Mouse (Mus musculus): ENCODE data around the gene Hdac9.

Hdac9 gene

DNA sequence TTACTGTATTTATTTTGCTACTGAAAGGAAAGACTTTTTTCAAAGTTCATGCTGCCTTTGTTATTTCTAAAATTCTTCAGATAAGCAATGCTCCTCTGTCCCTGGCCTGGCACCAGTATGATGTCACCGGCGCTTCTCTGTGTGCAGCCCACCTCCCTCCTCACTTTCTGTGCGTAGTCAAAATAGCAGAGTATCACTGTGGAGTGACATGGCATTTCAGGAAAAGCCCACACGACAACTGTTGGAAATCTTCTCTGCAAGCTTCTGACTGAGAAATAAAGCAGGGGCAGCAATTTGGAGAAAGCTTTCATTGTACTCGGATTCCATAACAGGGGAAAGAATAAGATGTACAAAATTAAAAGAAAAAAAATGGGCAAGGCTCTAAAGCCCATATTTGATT, 302.1 kb downstream of the Hdac9 start:
- in situ Hi-C loops (cut with MboI, MseI): no loop called here

DNA sequence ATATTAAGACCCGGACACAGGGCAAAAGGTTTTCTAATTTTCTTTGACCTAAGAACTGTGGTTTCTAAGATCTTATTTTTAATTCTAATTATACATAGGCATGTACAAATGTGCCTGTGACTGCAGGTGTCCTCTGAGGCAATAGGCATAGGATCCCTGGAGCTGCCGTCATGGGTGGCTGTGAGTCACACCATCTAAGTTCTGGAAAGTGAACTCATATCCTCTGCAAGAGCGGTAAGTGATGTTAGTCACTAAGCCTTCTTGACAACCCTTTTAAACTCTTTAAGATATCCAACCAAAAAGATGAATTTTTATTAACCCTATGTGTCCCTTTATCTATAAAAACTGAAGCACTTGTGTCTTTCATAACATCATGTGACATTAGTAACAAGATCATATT, 304.4 kb downstream of the Hdac9 start:
- in situ Hi-C loops (cut with MboI, MseI): no loop called here

DNA sequence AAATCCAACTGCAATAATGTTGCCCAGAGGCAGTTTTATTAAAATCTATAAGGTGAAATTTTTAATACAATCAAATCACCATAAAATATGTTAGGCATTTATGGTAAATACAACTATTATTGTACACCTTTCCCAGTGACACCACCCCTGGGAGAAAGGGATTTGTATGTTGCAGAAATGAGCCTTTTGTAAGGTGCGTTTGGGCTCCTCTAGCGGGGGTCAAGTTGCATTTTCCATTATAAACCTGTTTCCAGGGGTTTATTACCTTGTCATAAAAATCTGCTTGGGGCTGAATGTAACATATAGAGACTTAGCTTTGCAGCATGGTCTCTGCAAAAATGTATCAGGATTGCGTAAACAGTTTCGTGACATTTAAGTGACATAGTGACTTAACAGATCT, 312.4 kb downstream of the Hdac9 start:
- in situ Hi-C loops (cut with MboI, MseI): loop anchor here (10.0 kb wide), 1 partner anchor 1240 kb away; no protein-coding TSS in a partner anchor

DNA sequence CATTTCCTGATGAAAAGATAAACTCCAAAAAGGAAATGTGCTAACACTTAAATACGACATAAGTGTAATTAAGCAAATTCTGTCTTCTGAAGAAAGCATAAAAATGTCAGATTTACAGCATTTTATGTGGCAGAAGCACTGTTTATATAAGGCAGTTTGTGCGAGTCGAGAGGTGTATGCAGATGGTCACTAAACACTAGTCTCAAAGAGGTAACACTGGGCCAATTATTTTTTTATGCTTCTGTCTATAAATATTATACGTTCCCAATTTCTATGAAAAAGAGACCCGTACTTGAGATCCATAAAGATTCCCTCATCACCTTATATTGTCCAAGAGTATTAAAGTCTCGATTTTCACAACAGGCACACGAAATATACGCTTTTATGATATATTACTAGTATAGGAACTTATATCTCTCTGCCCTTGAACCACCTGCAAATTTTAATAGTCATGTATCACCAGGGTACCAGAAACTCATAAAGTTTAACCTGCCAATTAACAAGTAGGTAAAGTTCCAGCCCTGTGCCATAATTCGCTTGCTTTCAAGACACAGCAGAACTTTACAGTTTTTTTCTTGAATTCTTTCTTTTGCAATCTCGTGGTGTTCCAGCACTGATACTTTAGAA, 322.6 kb downstream of the Hdac9 start:
- in situ Hi-C loops (cut with MboI, MseI): loop anchor here (10.0 kb wide), 1 partner anchor 1971 kb away; no protein-coding TSS in a partner anchor

DNA sequence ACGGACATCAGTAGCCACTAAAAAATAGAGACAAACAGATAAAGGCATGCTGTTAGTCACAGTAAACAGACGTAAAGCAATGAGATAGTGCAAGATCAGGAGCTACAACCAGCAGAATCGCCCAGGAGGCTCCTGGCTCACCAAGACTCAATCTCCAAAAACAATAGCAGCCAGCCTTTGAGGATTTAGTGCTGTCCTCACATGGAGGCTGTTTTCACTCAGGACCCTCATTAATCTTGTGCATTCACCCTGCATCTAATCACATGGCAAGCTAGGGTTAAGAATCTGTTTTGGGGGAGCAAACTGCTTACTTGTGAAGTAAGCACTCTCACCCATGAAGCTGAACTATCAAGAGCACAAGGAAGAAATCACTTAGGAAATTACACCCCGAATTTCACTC, 329.7 kb downstream of the Hdac9 start:
- in situ Hi-C loops (cut with MboI, MseI): no loop called here

DNA sequence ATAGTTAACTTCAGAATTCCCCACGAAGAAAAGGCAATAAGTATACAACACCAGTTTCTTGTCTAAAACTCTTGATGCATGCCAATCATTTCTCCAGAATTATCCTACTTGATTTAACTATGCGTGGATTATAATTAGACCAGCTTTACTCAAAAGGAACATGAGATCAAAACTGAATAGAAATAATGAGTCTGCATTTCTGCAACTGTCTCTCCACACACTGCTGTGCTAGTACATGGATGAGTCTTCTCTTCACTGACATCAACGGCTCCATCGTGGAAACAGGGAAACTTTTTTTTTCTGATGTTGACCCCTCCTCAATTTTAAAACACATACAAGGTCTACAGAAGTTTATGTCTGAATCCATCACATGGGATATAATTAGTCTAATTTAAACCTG, 334.4 kb downstream of the Hdac9 start:
- in situ Hi-C loops (cut with MboI, MseI): no loop called here

DNA sequence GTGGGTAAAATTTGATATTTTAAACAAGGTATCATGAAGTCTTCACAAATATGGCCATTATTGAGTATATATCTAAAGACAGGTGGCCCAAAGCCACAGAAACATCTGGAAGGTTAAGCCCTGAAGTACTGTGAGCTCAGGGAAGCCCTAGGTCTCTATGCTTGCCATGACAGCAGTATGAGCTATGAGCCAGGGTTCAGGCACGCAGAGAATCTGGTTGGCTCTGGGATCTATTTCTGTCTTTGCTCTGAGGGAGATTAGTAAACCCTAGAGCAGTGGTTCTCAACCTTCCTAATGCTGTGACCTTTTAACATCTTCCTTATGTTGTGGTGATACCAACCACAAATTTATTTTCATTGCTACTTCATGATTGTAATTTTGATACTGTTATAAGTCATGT, 337.7 kb downstream of the Hdac9 start:
- in situ Hi-C loops (cut with MboI, MseI): no loop called here

DNA sequence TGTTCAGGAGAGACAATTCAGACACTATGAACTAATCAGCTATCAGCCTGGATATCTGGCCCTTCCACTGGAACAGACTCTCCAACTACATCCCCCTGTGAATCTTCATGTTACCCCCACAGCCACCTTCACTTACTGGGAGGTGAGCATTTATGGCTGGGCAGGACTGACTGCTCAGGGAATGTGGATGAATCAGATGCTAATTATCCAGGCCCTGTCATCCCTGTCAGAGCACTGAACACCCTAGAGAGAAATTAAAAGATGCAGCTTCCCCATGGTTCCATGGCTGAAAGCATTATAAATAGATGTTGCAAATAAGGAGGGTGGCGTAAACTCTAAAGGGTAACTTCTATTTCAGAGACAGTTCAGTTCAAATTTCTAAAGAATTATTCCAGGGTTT, 345.8 kb downstream of the Hdac9 start:
- in situ Hi-C loops (cut with MboI, MseI): no loop called here

DNA sequence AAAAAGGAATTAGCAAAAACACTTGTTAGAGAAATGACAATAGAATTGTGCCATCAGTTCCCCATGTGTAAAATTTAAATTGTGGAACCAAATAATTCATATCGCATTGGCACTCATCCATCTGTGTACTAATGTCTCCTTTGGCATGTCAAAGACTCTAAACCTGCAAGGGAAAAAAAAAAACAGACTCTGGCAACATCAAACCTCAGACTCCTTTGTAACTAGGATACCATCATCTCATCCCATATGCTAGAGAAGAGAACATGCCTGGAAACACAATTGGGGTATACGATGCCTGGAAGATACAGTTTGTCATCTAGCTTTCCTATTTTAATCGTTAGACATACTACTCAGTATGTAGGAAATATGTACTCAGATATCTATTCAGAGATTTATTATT, 347.4 kb downstream of the Hdac9 start:
- in situ Hi-C loops (cut with MboI, MseI): no loop called here

DNA sequence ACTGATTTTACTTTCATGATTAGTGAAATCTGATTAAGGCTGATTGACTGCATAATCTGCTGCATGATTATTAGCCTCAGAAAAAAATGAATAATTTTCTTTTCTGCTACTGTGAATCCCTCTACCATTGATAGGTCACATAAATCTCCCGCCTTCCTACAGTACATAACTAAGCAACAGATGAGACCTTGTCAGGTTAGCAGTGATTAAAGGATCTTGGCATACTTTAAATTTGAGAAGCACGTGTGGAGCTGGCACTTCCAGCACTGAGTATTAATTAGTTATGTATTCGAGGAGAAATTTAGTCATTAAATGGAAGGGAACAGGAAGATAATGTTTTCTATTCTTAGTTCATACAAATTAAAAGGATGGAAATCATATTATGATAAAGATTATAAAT, 347.8 kb downstream of the Hdac9 start:
- in situ Hi-C loops (cut with MboI, MseI): no loop called here

DNA sequence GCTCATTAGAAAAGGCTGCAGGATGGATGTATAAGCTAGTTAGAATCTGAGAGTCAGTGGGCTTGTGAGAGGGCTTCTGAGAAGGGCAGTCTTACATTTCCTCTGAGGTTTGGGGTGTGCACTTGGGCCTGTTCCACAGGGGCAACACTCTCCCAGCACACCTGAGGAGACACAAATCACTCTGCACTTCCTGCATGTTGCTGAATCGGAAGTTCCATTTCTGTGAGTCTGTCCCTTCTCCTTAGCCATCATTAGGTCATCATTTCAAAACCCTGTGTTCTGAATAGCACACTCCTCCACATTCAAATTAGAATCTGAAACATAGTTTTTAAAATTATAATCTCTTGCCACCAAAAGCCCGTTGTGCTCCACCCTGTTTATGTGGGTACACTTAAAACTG, 354.6 kb downstream of the Hdac9 start:
- in situ Hi-C loops (cut with MboI, MseI): no loop called here

DNA sequence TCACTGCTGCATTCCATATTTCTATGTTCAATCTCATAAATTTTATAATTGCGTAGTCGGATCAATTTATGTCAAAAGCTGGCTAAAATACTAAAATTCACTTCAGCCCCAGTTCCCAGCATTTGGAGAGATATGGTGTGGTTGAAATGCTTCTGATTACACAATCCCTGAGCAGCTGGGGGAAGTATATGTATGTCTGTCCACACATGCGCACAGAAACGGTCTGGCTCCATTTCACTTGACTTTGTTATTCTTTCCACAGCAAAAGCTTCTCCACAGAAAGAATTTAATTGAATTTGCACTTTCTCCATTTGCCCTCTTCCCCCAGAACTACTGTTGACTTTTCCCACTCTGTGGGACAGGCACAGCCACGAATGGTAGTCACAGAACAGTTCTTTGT, 357.9 kb downstream of the Hdac9 start:
- in situ Hi-C loops (cut with MboI, MseI): no loop called here

DNA sequence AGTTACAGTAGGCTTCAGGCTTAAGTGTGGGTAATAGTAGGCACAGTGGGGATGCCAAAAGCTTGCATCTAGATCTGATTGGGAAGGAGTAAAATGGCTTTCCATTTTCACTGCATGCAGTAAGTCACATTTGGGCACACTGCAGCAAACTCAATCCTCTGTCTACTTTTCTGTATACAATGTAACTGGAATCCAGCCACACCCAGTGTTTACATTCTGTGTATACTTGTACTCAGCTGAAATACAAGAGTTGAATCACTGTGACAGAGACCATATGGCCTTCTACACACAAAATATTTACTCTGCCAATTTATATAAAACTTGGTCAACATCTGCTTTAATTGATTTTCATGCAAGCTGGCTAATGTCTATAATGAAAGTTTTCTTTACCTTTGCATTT, 362.1 kb downstream of the Hdac9 start:
- in situ Hi-C loops (cut with MboI, MseI): no loop called here

DNA sequence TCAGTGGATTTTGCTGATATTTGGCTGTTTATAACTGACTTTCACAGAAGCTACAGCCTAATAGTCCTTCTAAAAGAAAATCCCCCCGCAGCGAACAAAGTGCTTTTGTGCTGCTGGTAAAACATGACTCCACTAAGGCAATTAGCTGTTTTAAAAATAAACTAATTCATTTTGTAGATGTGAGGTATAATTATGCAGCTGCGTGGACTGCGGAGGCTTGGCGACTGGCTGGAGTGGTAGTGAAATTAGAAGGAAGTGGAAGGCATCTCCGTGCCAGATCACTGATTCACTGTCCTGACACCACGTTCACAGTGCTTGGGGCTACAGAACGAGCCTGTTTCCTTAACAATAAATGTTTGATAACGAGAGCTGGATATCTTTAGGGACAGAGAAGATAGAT, 366.6 kb downstream of the Hdac9 start:
- in situ Hi-C loops (cut with MboI, MseI): no loop called here

DNA sequence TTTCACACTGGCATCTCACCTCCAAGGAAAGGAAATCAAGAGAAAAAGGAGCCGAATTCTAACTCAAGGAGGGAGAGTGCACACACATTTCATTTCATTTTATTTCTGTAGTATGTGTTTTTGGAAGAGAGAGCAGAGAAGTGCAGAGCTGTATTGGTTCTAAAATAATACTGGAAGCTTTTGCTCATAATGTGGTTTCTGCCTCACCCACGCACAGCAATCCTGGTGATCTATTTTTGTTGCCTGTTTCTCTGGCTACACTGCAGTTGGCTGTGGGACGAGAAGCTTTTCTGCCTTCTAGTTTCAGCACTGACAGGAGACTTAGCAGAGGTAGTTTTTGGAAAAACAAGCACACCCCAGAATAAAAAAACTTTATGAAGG, 387.7 kb downstream of the Hdac9 start:
- in situ Hi-C loops (cut with MboI, MseI): no loop called here

DNA sequence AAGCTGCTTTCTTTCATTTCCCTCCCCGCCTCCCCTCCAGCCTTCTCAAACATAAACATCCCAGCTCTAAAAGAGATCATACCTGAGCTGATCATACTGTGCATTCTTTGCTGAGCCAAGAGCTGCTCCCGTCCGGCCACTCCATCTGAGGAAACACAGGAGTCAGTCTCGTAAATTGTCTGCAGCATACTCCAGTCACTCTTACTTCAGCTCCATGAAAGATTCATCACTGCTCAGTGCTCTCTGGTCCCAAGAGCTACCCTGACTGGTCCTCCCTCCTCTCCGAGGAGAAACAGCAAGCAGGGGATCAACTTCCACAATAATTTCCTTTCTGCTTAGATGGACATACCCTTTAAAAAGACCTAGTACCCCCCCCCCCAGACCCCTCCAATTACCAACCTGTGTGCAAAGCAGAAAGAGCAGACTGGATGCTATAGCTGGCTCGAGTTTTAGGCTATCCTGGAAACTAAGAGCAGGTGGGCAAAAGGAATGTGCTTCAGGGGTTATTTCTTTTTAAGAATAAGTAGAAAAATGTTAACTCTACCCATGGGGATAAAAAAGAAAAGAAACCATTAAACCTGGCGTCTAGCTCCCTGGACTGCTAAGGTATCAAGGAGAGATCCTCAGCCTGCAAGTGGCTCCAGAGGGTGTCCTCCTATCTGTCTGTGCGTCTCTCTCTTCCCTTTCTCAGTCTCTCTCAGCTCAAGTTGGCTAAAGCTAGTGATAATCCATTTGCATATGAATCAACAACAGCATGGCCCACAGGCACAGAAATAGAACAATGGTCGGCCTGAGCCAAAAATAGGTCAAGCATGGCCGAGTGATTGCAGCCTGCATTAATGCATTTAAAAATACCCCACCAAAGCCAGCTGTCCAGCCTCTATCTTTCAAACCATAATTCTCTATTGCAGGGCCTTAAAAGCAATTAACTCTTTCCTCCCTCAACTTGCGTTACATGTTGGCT, 388.4 kb downstream of the Hdac9 start:
- in situ Hi-C loops (cut with MboI, MseI): no loop called here

DNA sequence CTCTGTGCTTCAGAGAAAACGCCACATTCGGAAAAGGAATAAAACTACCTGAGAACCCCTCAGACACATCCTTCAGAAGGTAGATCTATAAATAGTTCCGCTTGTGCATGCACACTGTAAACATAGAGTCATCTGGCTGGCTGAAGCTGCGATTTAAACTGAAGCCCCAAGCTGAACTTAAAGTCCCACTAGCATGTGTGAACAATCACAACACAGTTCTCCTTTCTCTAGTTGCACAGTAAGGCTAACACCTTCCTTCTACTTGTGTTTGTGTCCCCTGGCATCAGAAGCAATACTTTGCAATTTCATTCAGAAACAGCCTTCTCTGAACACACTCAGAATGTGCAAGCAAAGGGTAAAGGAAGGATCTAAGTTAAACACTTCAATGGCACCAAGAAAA, 389.1 kb downstream of the Hdac9 start:
- in situ Hi-C loops (cut with MboI, MseI): no loop called here

DNA sequence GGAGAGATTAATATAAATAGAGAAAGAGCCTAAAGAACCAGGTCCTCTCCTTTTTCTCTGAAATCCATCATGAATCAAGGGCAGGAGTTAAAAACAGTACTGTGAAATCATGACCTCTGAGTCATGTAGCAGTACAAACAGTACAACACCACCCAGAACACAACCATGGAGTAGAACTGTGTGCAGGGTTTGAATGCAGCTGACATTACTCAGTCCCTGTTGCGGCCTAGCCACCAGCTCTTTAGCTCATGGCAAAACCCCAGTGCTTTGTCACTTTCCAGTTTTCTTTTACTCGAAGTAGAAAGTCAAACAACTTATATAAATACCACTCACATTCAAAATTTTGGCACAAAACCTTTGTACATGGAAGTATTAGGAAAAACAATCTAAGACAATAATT, 395.4 kb downstream of the Hdac9 start:
- in situ Hi-C loops (cut with MboI, MseI): no loop called here

DNA sequence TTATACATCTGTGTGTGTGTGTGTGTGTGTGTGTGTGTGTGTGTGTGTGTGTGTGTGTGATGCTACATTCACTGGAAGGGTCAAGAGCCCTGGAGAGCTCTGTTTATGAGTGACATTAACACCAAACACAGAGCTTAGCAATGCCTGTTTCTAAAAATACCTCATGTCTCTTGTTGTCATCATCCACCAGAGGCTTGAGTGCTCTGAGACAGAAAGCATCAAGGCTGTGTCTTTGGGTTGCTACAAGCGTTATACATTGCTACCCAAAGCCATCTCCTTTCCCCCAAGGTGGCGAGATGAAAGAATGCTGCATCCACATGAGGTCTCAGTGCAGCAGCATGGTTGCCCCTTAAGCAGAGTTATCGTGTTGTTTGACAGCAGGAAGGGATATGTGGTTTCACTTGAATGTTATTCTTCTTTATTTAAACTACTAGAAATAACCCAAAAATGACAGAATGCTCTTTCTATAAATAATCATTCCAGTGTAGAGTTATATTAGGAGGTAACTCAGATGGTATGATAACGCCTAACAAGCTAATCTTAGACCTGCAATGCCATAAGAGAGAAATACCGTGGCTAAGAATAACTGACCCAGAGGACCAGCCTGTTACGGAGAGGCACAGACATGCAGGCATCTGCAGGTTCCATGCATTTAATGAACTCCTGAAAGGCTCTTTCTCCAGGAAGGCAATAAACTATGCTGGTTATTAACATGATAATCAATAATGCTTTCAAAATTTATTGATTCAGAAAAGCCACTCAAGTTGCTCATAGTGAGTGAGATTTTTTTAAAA, 399.9 kb downstream of the Hdac9 start:
- in situ Hi-C loops (cut with MboI, MseI): no loop called here

DNA sequence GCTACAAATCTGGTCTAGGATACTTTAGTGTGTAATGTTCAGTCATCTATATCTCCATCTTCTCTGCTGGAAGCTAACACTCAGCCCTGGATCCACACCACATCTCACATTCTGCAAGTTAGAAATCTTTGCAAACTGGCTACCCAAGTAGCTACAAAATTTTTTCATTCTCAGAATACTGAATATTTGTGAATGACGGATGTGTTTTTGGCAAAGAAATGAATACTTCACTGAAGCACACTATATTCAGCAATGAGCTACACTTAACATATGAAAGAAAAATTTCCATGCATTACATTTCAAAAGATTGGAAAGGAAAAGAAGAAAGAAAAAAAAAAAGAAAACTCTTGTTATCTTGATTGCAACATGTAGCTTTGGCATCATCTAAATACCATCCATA, 410.6 kb downstream of the Hdac9 start:
- in situ Hi-C loops (cut with MboI, MseI): no loop called here

DNA sequence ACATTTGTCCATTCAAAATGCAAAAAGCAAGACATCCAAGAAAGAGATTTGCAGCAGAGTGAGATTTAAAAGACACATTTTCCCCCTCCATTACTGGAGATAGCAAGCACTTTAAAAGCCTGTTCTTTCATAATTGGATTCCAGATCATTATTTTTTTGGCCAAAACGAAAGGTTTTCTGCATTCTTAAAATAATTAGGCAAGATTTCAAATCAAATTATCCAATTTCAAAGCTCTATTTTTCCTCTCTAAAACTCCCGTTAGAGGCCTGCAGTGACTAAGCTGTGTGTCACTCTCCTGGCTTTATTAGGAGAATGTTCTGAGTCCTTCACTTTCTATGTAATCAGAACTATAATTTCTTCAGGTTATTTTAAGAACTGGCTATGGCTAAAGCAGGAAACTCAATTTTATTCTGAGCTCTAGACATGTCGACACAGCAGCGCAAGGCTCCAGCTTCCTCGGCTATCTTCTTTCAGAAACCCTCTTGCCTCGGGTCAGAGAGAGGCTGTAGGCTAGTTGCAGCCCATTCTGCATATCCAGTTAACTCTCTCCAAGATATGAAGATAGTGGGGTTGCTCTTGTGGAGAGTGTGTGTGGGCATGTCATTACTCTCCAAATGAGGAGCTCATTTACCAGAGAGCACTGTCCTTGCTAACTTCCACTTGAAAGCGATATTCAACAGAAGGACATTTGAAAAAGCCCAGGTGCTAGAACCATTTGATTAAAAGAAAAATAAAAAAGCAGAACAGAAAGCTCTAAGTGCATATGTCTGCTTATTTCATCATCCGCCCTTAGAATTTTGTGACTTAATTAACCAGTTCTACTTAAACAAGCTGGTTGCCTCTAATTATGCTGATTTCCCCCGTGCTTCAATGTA, 417.9 kb downstream of the Hdac9 start:
- in situ Hi-C loops (cut with MboI, MseI): no loop called here

Data from regulatory T cell (primary cell).